Mouse (Mus musculus): ENCODE results near the gene Pkd1. TPM values are rescaled to one million over a fixed set of nuclear protein-coding genes. Genes with fewer than 3 reads are reported as not detected.

The Pkd1 gene
- polyA plus RNA-seq, 1 experiment = 22.3 TPM

DNA sequence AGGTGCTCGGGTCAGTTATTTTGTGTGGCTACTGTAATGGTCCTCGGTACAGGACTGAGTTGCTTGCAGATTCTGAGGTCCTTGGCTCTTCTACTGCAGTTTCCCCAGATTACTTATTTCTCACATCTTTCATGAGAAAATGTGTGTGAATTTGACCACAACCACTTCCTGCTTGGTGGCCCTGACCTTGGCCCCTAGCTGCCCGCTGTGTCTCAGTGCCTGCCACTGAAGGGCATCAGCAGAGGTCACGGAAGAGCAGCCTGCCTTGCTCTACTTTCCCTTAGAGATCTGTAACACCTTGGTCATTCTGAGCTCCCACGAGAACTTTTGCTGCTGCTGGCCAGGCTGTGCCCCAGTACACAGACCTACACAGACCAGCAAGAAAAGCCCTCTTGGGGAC lies 14.0 kb downstream of the Pkd1 start:
- H3K4me3 ChIP-seq (ENCODE audit: insufficient read depth, low read length) = no peak overlapping the region
- H3K27ac ChIP-seq (ENCODE audit: insufficient read depth, low read depth, low read length) = no peak overlapping the region
- no peak for TF ChIP-seq CTCF (IDR thresholded peaks at IDR 0.05; ENCODE audit: low read depth, low read length)
- no peak for TF ChIP-seq POLR2A (IDR thresholded peaks at IDR 0.05; ENCODE audit: borderline replicate concordance, low read depth, low read length)
- H3K4me1 ChIP-seq (ENCODE audit: control insufficient read depth, insufficient read depth, low read length) = peaks cover 31% of the 10 kb centered on the region

DNA sequence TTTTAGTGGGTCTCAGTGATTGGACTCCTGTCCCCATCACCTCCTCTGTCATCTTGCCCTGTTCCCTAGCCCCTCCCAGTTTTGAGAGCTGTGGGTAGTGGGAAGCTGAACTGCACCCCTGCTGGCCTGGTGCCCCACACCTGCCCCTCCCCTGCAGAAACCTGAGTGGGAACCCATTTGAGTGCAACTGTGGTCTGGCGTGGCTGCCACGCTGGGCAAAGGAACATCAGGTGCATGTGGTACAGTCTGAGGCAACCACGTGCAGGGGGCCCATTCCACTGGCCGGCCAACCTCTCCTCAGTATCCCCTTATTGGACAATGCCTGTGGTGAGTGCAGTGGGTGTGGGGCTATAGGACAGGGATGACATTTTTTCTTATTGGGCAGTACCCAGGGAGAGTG lies 14.8 kb downstream of the Pkd1 start:
- H3K4me1 ChIP-seq (ENCODE audit: control insufficient read depth, insufficient read depth, low read length) = peaks cover 25% of the 10 kb centered on the region
- no peak overlapping the region for H3K27ac ChIP-seq (ENCODE audit: insufficient read depth, low read depth, low read length)
- TF ChIP-seq POLR2A (IDR thresholded peaks at IDR 0.05; ENCODE audit: borderline replicate concordance, low read depth, low read length) (no peak), CTCF (IDR thresholded peaks at IDR 0.05; ENCODE audit: low read depth, low read length) (no peak)
- H3K4me3 ChIP-seq (ENCODE audit: insufficient read depth, low read length) = no peak overlapping the region

DNA sequence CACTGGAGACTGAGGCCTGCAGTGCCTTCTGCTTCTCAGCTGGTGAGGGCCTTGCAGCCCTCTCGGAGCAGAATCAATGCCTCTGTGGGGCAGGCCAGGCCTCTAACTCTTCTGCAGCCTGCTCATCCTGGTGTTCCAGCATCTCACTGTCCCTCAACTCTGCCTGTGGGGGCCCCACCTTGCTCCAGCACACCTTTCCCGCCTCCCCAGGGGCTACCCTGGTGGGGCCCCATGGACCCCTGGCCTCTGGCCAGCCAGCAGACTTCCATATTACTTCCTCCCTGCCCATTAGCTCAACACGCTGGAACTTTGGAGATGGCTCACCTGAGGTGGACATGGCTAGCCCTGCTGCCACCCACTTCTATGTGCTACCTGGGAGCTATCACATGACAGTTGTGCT lies 15.5 kb downstream of the Pkd1 start:
- TF ChIP-seq CTCF (IDR thresholded peaks at IDR 0.05; ENCODE audit: low read depth, low read length) (no peak), POLR2A (IDR thresholded peaks at IDR 0.05; ENCODE audit: borderline replicate concordance, low read depth, low read length) (no peak)
- H3K27ac ChIP-seq (ENCODE audit: insufficient read depth, low read depth, low read length) = no peak overlapping the region
- H3K4me3 ChIP-seq (ENCODE audit: insufficient read depth, low read length) = no peak overlapping the region
- H3K4me1 ChIP-seq (ENCODE audit: control insufficient read depth, insufficient read depth, low read length) = peaks cover 22% of the 10 kb centered on the region

DNA sequence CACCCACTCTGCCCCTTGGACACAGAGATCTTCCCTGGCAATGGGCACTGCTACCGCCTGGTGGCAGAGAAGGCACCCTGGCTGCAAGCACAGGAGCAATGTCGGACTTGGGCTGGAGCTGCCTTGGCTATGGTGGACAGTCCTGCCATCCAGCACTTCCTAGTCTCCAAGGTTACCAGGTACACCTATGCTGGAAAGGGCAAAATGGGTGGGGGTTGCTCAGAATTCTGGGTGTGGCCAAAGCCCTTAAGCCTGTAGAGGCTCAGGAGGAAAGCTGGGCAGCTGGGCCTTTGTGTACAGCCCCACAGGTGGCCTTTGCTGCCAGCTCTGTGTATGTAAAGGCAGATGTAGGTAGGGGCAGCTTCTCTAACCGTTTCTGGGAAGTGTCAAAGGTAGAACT lies 16.2 kb downstream of the Pkd1 start:
- H3K4me3 ChIP-seq (ENCODE audit: insufficient read depth, low read length) = no peak overlapping the region
- TF ChIP-seq POLR2A (IDR thresholded peaks at IDR 0.05; ENCODE audit: borderline replicate concordance, low read depth, low read length) (no peak), CTCF (IDR thresholded peaks at IDR 0.05; ENCODE audit: low read depth, low read length) (no peak)
- H3K4me1 ChIP-seq (ENCODE audit: control insufficient read depth, insufficient read depth, low read length) = peaks cover 15% of the 10 kb centered on the region
- no peak overlapping the region for H3K27ac ChIP-seq (ENCODE audit: insufficient read depth, low read depth, low read length)

DNA sequence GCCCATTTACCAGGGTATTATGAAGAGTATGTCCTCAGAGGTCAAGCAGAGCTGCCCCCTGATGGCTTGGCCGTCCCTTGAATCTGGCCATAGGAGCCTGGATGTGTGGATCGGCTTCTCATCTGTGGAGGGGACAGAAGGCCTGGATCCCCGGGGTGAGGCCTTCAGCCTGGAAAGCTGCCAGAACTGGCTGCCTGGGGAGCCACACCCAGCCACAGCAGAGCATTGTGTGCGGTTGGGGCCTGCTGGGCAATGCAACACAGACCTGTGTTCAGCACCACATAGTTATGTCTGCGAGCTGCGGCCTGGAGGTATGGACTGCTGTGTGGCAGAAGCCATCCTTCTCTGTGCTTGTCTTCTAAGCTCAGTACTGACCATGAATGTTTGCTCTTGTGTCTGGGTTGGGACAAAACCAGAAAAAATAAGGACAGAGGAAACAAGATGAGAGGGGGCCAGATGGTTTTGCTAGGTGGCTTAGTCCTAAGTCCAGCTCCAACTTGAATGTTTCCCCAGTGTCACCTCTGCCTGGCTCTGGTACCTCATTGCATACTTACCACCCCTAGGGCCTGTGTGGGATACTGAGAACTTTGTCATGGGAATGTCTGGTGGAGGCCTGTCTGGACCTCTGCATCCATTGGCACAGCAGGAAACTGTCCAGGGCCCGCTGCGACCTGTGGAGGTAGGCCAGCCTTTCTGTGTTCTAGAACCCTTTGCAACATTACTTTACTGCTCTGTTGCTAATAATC lies 17.6 kb downstream of the Pkd1 start:
- no peak overlapping the region for H3K27ac ChIP-seq (ENCODE audit: insufficient read depth, low read depth, low read length)
- TF ChIP-seq POLR2A (IDR thresholded peaks at IDR 0.05; ENCODE audit: borderline replicate concordance, low read depth, low read length) (no peak), CTCF (IDR thresholded peaks at IDR 0.05; ENCODE audit: low read depth, low read length) (no peak)
- peaks cover 9% of the 10 kb centered on the region; the same call in 1 of the 2 replicates for H3K4me1 ChIP-seq (ENCODE audit: control insufficient read depth, insufficient read depth, low read length)
- H3K4me3 ChIP-seq (ENCODE audit: insufficient read depth, low read length) = no peak overlapping the region

DNA sequence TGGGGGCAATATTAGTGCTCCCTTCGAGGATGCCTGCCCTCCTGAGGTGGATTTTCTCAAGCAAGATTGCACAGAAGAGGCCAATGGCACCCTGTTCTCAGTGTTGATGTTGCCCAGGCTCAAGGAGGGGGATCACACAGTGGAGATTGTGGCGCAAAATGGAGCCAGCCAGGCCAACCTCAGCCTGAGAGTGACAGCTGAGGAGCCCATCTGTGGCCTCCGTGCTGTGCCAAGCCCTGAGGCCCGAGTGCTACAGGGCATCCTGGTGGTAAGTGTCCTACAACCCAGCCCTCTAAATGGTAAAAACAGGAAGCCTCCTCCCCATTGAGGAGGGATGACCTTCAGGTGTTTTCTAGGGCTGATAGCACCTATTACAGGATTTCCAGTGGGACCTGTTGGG lies 20.2 kb downstream of the Pkd1 start:
- TF ChIP-seq CTCF (IDR thresholded peaks at IDR 0.05; ENCODE audit: low read depth, low read length) = no peak
- TF ChIP-seq POLR2A (IDR thresholded peaks at IDR 0.05; ENCODE audit: borderline replicate concordance, low read depth, low read length) = no peak
- no peak overlapping the region for H3K27ac ChIP-seq (ENCODE audit: insufficient read depth, low read depth, low read length)
- no peak overlapping the region for H3K4me3 ChIP-seq (ENCODE audit: insufficient read depth, low read length)
- H3K4me1 ChIP-seq (ENCODE audit: control insufficient read depth, insufficient read depth, low read length) = no peaks in the 10 kb centered on the region

DNA sequence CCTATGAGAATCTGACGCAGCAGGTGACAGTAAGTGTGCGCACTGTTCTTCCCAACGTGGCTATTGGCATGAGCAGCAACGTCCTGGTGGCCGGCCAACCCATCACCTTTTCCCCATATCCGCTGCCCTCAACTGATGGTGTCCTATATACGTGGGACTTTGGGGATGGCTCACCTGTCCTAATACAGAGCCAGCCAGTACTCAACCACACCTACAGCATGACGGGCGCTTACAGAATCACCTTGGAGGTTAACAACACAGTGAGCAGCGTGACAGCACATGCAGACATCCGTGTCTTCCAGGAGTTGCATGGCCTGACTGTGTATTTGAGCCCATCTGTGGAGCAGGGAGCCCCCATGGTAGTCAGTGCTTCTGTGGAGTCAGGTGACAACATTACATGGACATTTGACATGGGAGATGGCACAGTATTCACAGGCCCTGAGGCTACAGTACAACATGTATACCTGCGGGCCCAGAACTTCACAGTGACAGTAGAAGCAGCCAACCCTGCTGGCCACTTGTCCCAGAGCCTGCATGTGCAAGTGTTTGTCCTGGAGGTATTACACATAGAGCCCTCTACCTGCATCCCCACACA lies 23.1 kb downstream of the Pkd1 start:
- no peak overlapping the region for H3K4me3 ChIP-seq (ENCODE audit: insufficient read depth, low read length)
- H3K27ac ChIP-seq (ENCODE audit: insufficient read depth, low read depth, low read length) = no peak overlapping the region
- TF ChIP-seq POLR2A (IDR thresholded peaks at IDR 0.05; ENCODE audit: borderline replicate concordance, low read depth, low read length) (no peak), CTCF (IDR thresholded peaks at IDR 0.05; ENCODE audit: low read depth, low read length) (no peak)

DNA sequence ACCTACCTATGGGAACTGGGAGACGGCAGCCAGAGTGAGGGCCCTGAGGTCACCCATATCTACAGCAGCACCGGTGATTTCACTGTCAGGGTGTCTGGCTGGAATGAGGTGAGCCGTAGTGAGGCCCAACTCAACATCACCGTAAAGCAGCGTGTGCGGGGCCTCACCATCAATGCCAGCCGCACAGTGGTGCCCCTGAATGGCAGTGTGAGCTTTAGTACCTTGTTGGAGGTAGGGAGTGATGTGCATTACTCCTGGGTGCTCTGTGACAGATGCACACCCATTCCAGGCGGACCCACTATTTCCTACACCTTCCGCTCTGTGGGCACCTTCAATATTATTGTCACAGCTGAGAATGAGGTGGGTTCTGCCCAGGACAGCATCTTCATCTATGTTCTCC lies 24.2 kb downstream of the Pkd1 start:
- no peak overlapping the region for H3K4me3 ChIP-seq (ENCODE audit: insufficient read depth, low read length)
- H3K4me1 ChIP-seq (ENCODE audit: control insufficient read depth, insufficient read depth, low read length) = no peaks in the 10 kb centered on the region
- H3K27ac ChIP-seq (ENCODE audit: insufficient read depth, low read depth, low read length) = no peak overlapping the region
- TF ChIP-seq CTCF (IDR thresholded peaks at IDR 0.05; ENCODE audit: low read depth, low read length) (no peak), POLR2A (IDR thresholded peaks at IDR 0.05; ENCODE audit: borderline replicate concordance, low read depth, low read length) (no peak)

More for the DNA sequence above, 23.1 kb downstream of the Pkd1 start:
- H3K4me1 ChIP-seq (ENCODE audit: control insufficient read depth, insufficient read depth, low read length) = no peaks in the 10 kb centered on the region

DNA sequence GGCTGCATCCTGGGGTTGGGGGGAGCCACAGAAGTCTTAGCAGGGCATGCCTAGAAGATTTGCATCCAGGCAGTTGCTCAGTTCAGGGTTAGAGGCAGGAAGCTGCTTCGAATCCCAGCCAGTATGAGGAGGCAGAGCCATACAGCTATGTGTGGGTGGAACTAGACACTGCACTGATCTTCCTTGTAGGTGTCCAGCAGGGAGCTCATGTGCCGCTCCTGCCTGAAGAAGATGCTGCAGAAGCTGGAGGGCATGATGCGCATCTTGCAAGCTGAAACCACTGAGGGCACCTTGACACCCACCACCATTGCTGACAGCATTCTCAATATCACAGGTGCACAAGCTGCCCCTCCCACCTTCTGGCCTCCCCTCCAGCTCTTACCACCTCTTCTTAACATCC lies 29.9 kb downstream of the Pkd1 start:
- Histone ChIP-seq H3K27ac (ENCODE audit: insufficient read depth, low read depth, low read length) (no peak overlapping the region), H3K4me1 (ENCODE audit: control insufficient read depth, insufficient read depth, low read length) (peaks cover 12% of the 10 kb centered on the region), H3K4me3 (ENCODE audit: insufficient read depth, low read length) (no peak overlapping the region)
- TF ChIP-seq CTCF (IDR thresholded peaks at IDR 0.05; ENCODE audit: low read depth, low read length) = no peak
- no peak for TF ChIP-seq POLR2A (IDR thresholded peaks at IDR 0.05; ENCODE audit: borderline replicate concordance, low read depth, low read length)

DNA sequence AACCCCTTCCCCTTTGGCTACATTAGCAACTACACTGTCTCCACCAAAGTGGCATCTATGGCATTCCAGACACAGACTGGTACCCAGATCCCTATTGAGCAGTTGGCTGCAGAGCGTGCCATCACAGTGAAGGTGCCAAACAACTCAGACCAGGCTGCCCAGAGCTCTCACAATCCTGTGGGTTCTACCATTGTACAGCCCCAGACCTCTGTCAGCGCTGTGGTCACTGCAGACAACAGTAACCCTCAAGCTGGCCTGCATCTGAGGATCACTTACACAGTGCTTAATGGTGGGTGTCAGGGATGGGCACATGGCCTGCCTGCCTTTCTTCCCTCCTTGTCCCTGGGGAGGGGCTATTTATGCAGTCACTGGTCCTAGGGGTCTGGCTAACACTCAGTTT lies 30.7 kb downstream of the Pkd1 start:
- TF ChIP-seq CTCF (IDR thresholded peaks at IDR 0.05; ENCODE audit: low read depth, low read length) (no peak), POLR2A (IDR thresholded peaks at IDR 0.05; ENCODE audit: borderline replicate concordance, low read depth, low read length) (no peak)
- Histone ChIP-seq H3K4me1 (ENCODE audit: control insufficient read depth, insufficient read depth, low read length) (peaks cover 18% of the 10 kb centered on the region), H3K27ac (ENCODE audit: insufficient read depth, low read depth, low read length) (no peak overlapping the region), H3K4me3 (ENCODE audit: insufficient read depth, low read length) (no peak overlapping the region)
